Mouse (Mus musculus) neural tube, embryonic 14.5 days (tissue): ENCODE data around the gene Cgref1. TPM values are rescaled to one million over a fixed set of nuclear protein-coding genes. Genes with fewer than 3 reads are reported as not detected.
A peak's percentile ranks its signal among the peaks of the same experiment; 100 is the strongest.

ENCODE experiments used
- ATAC-seq: fragments of 200-750 bp; cut with Nextera tagmentation; 2 replicates; pipeline ENCODE4 v1.8.0; 2017; ENCODE audit warnings: low read depth, mild to moderate bottlenecking, moderate TSS enrichment, moderate library complexity
- H3K27ac ChIP-seq: fragments of 300-500 bp; sonication (generic); 2 replicates; pipeline ENCODE4 v1.5.1; 2014; ENCODE audit warnings: low read depth, mild to moderate bottlenecking, control low read depth, low read length, moderate library complexity, mixed read lengths
- H3K27me3 ChIP-seq: fragments of 300-500 bp; sonication (generic); 2 replicates; pipeline ENCODE4 v1.6.1; 2014; ENCODE audit warnings: low read length; ENCODE audit not compliant: control insufficient read depth, insufficient read depth
- H3K36me3 ChIP-seq: fragments of 300-500 bp; sonication (generic); 2 replicates; pipeline ENCODE4 v1.6.1; 2014; ENCODE audit warnings: low read length, mixed read lengths; ENCODE audit not compliant: control insufficient read depth, insufficient read depth
- H3K4me1 ChIP-seq: fragments of 300-500 bp; sonication (generic); 2 replicates; pipeline ENCODE4 v1.6.1; 2014; ENCODE audit warnings: low read length; ENCODE audit not compliant: control insufficient read depth, insufficient read depth
- H3K4me2 ChIP-seq: fragments of 300-500 bp; sonication (generic); 2 replicates; pipeline ENCODE4 v1.6.1; 2014; ENCODE audit warnings: mild to moderate bottlenecking, low read depth, low read length, control low read depth
- H3K4me3 ChIP-seq: fragments of 300-500 bp; sonication (generic); 2 replicates; pipeline ENCODE4 v1.5.1; 2014; ENCODE audit warnings: low read depth, low read length, control low read depth, mixed read lengths
- H3K9ac ChIP-seq: fragments of 300-500 bp; sonication (generic); replicated peaks from 2 replicates; pipeline ENCODE4 v1.6.1; 2014; ENCODE audit warnings: low read depth, mild to moderate bottlenecking, control low read depth, low read length, mixed read lengths
- H3K9me3 ChIP-seq: fragments of 300-500 bp; sonication (generic); 2 replicates; pipeline ENCODE4 v1.6.1; 2016; ENCODE audit warnings: low read length; ENCODE audit not compliant: control insufficient read depth
- WGBS: fragments of 180-500 bp; shearing (Covaris S2); extraction: QIAGEN DNeasy Blood & Tissue Kit; methylation state at CpG from one replicate; pipeline ENCODE4 v1.1.7; 2014; 5-methylcytosine and 5-hydroxymethylcytosine counted together
- polyA plus RNA-seq: library from polyadenylated mRNA; unstranded; fragments of >200 nt; fragmentation: Nextera tagmentation; extraction: Ambion mirVana; gene quantifications from 2 replicates; pipeline ENCODE4 v1.2.1, GENCODE M21; 2014

Cgref1 gene
- polyA plus RNA-seq, 1 experiment from 2014 or later = 76.4 TPM

DNA sequence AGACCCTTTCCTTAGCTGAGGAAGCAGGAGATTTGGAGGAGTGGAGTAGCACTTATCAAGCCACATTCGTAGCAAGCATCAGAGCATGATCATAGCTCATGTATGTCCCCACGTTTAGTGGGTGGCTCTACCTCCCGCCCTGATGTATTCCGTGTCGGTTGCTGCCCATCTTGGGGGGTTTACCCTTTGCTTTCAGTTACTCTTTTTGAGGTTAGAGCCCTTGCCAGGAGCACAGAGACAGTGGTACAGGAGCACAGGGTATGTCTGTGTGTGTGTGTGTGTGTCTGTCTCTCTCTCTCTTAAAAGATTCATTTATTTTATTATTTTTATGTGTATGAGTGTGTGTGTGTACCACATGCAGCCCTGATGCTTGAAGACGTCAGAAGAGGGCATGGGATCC is 22.3 kb downstream of the Cgref1 start:
- Histone ChIP-seq H3K9ac (no peak overlapping the region), H3K36me3 (no peaks in the 10 kb centered on the region), H3K27me3 (no peaks in the 10 kb centered on the region), H3K27ac (no peak overlapping the region), H3K9me3 (no peaks in the 10 kb centered on the region), H3K4me3 (no peak overlapping the region), H3K4me1 (peaks cover 11% of the 10 kb centered on the region; the same call in 1 of the 2 replicates), H3K4me2 (no peak overlapping the region)
- 88% methylated on average over 6 of the region's 6 CpGs for WGBS
- no peak for ATAC-seq

DNA sequence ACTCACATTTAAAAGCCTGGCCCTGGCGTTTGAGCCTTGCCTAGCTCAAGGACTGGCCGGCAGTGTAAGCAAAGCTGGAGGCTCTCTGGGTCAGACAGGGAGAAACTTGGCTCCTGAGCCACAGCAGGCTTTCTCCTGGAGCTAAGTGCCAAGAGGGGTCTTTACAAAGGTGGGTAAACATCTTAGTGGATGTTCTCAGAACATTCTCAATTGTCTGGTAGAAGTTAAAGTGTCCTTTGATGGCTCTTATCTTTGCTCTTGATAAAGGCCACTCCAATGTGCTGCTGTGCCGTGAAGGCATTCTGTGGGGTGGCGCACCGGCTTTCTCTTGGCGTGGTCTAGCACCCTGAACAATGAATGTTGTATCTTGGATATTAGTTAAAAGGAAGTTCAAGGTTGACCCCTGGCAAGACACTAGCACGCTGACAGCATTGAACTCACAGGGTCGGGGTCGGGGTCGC is 22.8 kb downstream of the Cgref1 start:
- Histone ChIP-seq H3K4me2 (peak overlapping the region; percentile 84), H3K4me3 (no peak overlapping the region), H3K27me3 (no peaks in the 10 kb centered on the region), H3K9me3 (no peaks in the 10 kb centered on the region), H3K4me1 (peaks cover 11% of the 10 kb centered on the region; the same call in 1 of the 2 replicates), H3K27ac (no peak overlapping the region), H3K36me3 (no peaks in the 10 kb centered on the region), H3K9ac (no peak overlapping the region; the same call in 1 of the 2 replicates)
- no peak for ATAC-seq
- WGBS = 75% methylated on average over 10 of the region's 10 CpGs

GRCm38 (mm10) chr5:30921256-30922033 is 23.9 kb downstream of the Cgref1 start, which contains the start of gene Khk:
Gene Khk, plus strand, starts transcription at chr5:30921431.
- WGBS = 1% methylated on average over 35 of the region's 40 CpGs
- ATAC-seq = peak; percentile 66
- H3K27me3 ChIP-seq = no peaks in the 10 kb centered on the region

GRCm38 (mm10) chr5:30920621-30921020 is 24.8 kb downstream of the Cgref1 start:
- no peaks in the 10 kb centered on the region for H3K36me3 ChIP-seq
- H3K27ac ChIP-seq = no peak overlapping the region
- peak overlapping the region; percentile 84 for H3K4me2 ChIP-seq
- H3K4me3 ChIP-seq = no peak overlapping the region
- H3K9ac ChIP-seq = no peak overlapping the region
- H3K27me3 ChIP-seq = no peaks in the 10 kb centered on the region
- H3K9me3 ChIP-seq = no peaks in the 10 kb centered on the region
- peaks cover 12% of the 10 kb centered on the region; the same call in 1 of the 2 replicates for H3K4me1 ChIP-seq
- ATAC-seq = peak; percentile 6
- WGBS = 62% methylated on average over 19 of the region's 19 CpGs

More at GRCm38 (mm10) chr5:30921256-30922033, 23.9 kb downstream of the Cgref1 start, which contains the start of gene Khk:
- peak within 1 kb of the TSS; percentile 47 for H3K4me3 ChIP-seq
- H3K4me2 ChIP-seq = peak within 1 kb of the TSS; percentile 84
- H3K9ac ChIP-seq = peak within 1 kb of the TSS; percentile 56
- peaks cover 11% of the 10 kb centered on the region; the same call in 1 of the 2 replicates for H3K4me1 ChIP-seq
- peak within 1 kb of the TSS; percentile 69 for H3K27ac ChIP-seq
- H3K36me3 ChIP-seq = no peaks in the 10 kb centered on the region
- no peaks in the 10 kb centered on the region for H3K9me3 ChIP-seq

GRCm38 (mm10) chr5:30919831-30920614 is 25.4 kb downstream of the Cgref1 start:
- no peak overlapping the region for H3K9ac ChIP-seq
- no peaks in the 10 kb centered on the region for H3K36me3 ChIP-seq
- 62% methylated on average over 11 of the region's 11 CpGs for WGBS

DNA sequence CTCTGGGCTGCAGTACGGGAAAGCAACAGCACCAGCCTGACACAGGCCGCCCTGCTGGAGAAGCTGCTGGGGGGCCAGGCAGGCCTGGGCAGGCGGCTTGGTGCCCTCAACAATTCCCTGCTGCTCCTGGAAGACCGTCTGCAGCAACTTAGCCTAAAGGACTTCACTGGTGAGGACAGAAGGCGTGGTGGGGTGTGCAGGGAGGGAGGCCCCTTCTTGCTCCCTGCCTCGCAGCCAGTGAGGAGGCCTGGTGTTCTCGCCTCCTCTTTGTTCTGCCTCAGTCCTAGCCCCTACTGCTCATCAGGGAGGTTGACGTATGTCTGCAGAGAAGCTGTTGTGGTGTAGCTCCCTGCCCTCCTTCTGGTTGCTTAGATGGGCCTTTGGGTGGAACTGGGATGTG is 26.7 kb downstream of the Cgref1 start:
- ATAC-seq = no peak
- H3K9ac ChIP-seq = no peak overlapping the region
- H3K27ac ChIP-seq = no peak overlapping the region
- H3K9me3 ChIP-seq = no peaks in the 10 kb centered on the region
- H3K4me3 ChIP-seq = no peak overlapping the region
- H3K4me2 ChIP-seq = no peak overlapping the region
- H3K36me3 ChIP-seq = no peaks in the 10 kb centered on the region
- WGBS = 90% methylated on average over 8 of the region's 8 CpGs
- no peaks in the 10 kb centered on the region for H3K27me3 ChIP-seq
- H3K4me1 ChIP-seq = peaks cover 15% of the 10 kb centered on the region; the same call in 1 of the 2 replicates

More at GRCm38 (mm10) chr5:30919831-30920614, 25.4 kb downstream of the Cgref1 start:
- no peaks in the 10 kb centered on the region for H3K9me3 ChIP-seq
- H3K27ac ChIP-seq = no peak overlapping the region
- no peaks in the 10 kb centered on the region for H3K27me3 ChIP-seq
- H3K4me3 ChIP-seq = no peak overlapping the region
- ATAC-seq = no peak
- H3K4me2 ChIP-seq = no peak overlapping the region
- peaks cover 15% of the 10 kb centered on the region; the same call in 1 of the 2 replicates for H3K4me1 ChIP-seq

DNA sequence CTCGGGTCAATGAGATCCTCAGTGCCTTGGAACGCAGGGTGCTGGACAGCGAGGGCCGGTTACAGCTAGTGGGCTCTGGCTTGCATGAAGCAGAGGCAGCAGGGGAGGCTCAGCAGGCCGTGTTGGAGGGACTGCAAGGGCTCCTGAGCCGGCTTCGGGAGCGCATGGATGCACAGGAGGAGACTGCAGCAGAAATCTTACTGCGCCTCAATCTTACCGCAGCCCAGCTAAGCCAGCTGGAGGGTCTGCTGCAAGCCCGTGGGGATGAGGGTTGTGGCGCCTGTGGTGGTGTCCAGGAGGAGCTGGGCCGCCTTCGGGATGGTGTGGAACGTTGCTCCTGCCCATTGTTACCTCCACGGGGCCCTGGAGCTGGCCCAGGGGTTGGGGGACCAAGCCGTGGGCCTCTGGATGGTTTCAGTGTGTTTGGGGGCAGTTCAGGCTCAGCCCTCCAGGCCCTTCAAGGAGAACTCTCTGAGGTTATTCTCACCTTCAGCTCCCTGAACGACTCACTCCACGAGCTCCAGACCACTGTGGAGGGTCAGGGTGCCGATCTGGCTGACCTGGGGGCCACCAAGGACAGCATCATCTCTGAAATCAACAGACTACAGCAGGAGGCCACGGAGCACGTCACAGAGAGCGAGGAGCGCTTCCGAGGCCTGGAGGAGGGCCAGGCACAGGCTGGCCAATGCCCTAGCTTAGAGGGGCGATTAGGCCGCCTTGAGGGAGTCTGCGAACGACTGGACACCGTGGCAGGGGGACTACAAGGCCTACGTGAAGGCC is 27.3 kb downstream of the Cgref1 start:
- Histone ChIP-seq H3K9me3 (no peaks in the 10 kb centered on the region), H3K4me2 (no peak overlapping the region), H3K36me3 (no peaks in the 10 kb centered on the region), H3K4me3 (no peak overlapping the region), H3K27ac (no peak overlapping the region), H3K9ac (no peak overlapping the region), H3K27me3 (no peaks in the 10 kb centered on the region), H3K4me1 (peaks cover 18% of the 10 kb centered on the region; the same call in 1 of the 2 replicates)
- ATAC-seq = no peak
- 86% methylated on average over 31 of the region's 31 CpGs for WGBS

DNA sequence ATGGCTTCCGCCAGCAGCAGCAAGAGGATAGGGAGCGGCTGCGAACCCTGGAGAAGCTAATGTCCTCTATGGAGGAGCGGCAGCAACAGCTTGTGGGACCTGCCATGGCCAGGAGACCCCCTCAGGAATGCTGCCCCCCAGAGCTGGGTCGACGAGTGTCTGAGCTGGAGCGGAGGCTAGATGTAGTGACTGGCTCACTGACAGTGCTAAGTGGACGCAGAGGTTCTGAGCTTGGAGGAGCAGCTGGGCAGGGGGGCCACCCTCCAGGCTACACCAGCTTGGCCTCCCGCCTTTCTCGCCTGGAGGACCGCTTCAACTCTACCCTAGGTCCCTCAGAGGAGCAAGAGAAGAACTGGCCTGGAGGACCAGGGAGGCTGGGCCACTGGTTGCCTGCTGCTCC is 28.0 kb downstream of the Cgref1 start:
- 96% methylated on average over 11 of the region's 11 CpGs for WGBS
- H3K4me1 ChIP-seq = peaks cover 19% of the 10 kb centered on the region; the same call in 1 of the 2 replicates
- ATAC-seq = no peak

More for the DNA sequence above, 28.0 kb downstream of the Cgref1 start:
- Histone ChIP-seq H3K4me3 (no peak overlapping the region), H3K9me3 (no peaks in the 10 kb centered on the region), H3K27me3 (no peaks in the 10 kb centered on the region), H3K27ac (no peak overlapping the region), H3K36me3 (no peaks in the 10 kb centered on the region), H3K4me2 (no peak overlapping the region), H3K9ac (no peak overlapping the region)
